Comparison of ENCODE assay signal across 24 mouse cellular contexts in the genomic region with DNA sequence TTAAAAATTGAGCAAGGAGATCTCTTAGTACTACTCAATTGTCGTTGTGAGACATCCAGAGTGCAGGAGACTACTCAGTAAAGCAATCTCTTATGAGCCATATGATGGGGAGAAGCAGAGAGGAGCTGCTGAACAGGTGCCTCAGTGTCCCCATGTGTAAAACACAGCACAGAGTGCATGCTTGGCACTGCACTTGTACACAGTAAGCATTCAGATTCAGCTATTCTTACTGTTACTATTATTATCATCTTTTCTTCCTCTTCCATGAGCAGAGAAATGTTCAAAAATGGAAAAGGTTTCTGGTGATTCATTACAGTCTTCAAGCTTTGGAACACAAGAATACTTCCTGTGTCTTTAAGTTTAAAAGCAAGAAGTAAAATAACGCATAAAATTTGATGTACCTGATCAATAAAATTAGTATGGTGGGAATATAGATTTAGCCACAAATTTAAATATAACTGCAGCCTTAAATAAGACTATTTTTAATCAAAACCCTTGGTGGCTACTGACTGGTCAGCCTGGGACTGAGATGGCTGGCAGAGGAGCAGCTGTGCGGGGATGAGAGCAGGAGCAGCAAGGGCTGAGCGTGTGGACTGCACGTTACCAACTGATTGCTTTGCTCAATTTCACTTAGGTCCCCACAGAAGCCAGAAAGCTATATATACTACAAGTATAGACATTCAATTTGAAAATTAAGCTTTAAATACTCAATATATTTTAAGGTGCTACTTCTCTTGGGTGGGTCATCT. TPM values are rescaled to one million over a fixed set of nuclear protein-coding genes. Genes with fewer than 3 reads are reported as not detected.
A peak's percentile ranks its signal among the peaks of the same experiment; 100 is the strongest.
DNase-seq lines count a peak whose midpoint lies in the region; ATAC-seq and TF ChIP-seq lines count a peak whose summit lies in the region.
"Had no signal": no experiment of that assay in that cellular context is flagged by ENCODE, and none has a peak within 500 bp of the region (broad histone marks: within the 10 kb centered on the region; RNA-seq: fewer than 3 reads in every experiment).

No protein-coding gene starts in this region.

- H3K4me3 ChIP-seq in left cerebral cortex, adult 2 months = no peak overlapping the region
- H3K4me3 ChIP-seq in cortical plate, adult 2 months (ENCODE audit: insufficient read depth, low read length) = no peak overlapping the region
- H3K4me3 ChIP-seq: embryonic facial prominence, embryonic 15.5 days; erythroblast, embryonic 14.5 days; forebrain, embryonic 10.5 days; hindbrain, embryonic 12.5 days had no signal

- H3K27ac ChIP-seq in left cerebral cortex, adult 2 months = 0 out of 2 replicates have a peak overlapping the region, but pooled peaks have one; percentile 7
- H3K27ac ChIP-seq in cortical plate, adult 2 months (ENCODE audit: insufficient read depth, low read length) = 0 out of 2 replicates have a peak overlapping the region, but pooled peaks have one; percentile 3
- H3K27ac ChIP-seq: embryonic facial prominence, embryonic 15.5 days; forebrain, embryonic 10.5 days; hindbrain, embryonic 12.5 days had no signal

- no peak for TF ChIP-seq CTCF in left cerebral cortex, adult 2 months (IDR thresholded peaks at IDR 0.05)
- no peak for TF ChIP-seq CTCF in cortical plate, adult 2 months (IDR thresholded peaks at IDR 0.05; ENCODE audit: extremely low read depth, insufficient read depth, low read length)

- intact Hi-C loops in left cerebral cortex, adult 2 months (cut with DNase I) = loop anchor here (10.0 kb wide), 1 partner anchor 1064 kb away; the partner anchor contains the start of gene Rps12
- intact Hi-C loops in left cerebral cortex, postnatal 10 days (cut with DNase I) = no loop called here

- H3K4me1 ChIP-seq in cortical plate, adult 2 months (ENCODE audit: control insufficient read depth, insufficient read depth, low read length) = peaks cover 10% of the 10 kb centered on the region; the same call in 1 of the 2 replicates
- H3K4me1 ChIP-seq: forebrain, embryonic 10.5 days had no signal

- ATAC-seq in frontal cortex, adult (ENCODE audit: low TSS enrichment) = peak; percentile 71
- ATAC-seq: activated CD4-positive, CD25-positive, alpha-beta regulatory T cell, adult 4 months; CD4-positive, CD25-positive, alpha-beta regulatory T cell, adult 4 months; forebrain, embryonic 14.5 days; hindbrain, embryonic 16.5 days; inflammation-experienced regulatory T-cells, adult 6 months; Patski had no signal

- DNase-seq in frontal cortex, adult 2 months (ENCODE audit: extremely low spot score in 1 of 2, low spot score in 1 of 2) = no peak
- DNase-seq in left cerebral cortex, adult 2 months (ENCODE audit: extremely low spot score in 1 of 2, low spot score in 2 of 2) = no peak
- DNase-seq in left cerebral cortex, postnatal 10 days (ENCODE audit: extremely low spot score in 1 of 2, low spot score in 2 of 2) = no peak
- no peak for DNase-seq in right cerebral cortex, postnatal 4 days
- no peak for DNase-seq in MN1 (ENCODE audit: low spot score)
- DNase-seq: adrenal gland, postnatal 14 days; B cell, adult 2 months; cerebellum, postnatal 10 days; embryo, embryonic 11 days; gastrocnemius, postnatal 25 days; heart, postnatal 10 days; heart, postnatal 4 days had no signal

- no peak for TF ChIP-seq POLR2A in cortical plate, adult 2 months (IDR thresholded peaks at IDR 0.05; ENCODE audit: extremely low read depth, insufficient read depth, low read length)

RNA-seq across cellular contexts. Expression of gene Tbpl1, which starts 10.8 kb away (rescaled TPM):
- 42.5 and 46.6 TPM in 2 replicates for polyA plus RNA-seq in frontal cortex, adult 2 months (2012; rRNA removed)
- 10 to 100 TPM; 67.7 to 69.6 TPM for total RNA-seq in left cerebral cortex, adult 2 months (2021)
- total RNA-seq in left cerebral cortex, postnatal 10 days (2021) = 10 to 100 TPM; 65.2 to 68.5 TPM
- 43.7 and 48.0 TPM in 2 replicates for polyA plus RNA-seq in cortical plate, adult 2 months (2012; rRNA removed)
